Mouse (Mus musculus): ENCODE results near the gene Retreg1. TPM values are rescaled to one million over a fixed set of nuclear protein-coding genes. Genes with fewer than 3 reads are reported as not detected.
A peak's percentile ranks its signal among the peaks of the same experiment; 100 is the strongest.

Retreg1 gene
- total and polyA plus RNA-seq, 3 experiments = 17.5 to 28.7 (median 19.0) TPM

DNA sequence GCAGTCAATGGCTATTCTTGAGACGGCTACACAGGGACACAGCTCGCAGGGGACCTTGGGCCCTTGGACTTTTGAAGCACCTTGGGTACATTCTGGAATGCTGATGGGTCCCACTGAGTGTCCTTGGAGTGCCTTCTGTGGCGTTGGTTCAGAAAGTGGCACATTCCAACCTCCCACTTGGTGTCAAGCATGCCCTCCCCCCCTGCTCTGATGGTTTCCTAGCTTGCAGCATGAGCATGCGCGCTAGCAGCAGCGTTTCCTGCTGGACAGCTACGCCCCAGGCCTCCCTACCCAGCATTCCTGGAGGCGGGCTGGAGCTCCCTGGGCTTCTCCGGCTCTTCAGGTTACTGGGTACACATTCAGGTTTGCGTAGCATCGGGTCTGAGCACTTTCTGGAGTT lies 7.6 kb downstream of the Retreg1 start:
- Histone ChIP-seq H3K9ac (ENCODE audit: insufficient read depth, low read depth) (no peak overlapping the region), H3K27me3 (replicated peaks) (no peaks in the 10 kb centered on the region), H3K4me1 (ENCODE audit: control insufficient read depth in 1 of 2, insufficient read depth in 2 of 2) (0 out of 4 replicates have a peak, but pooled peaks cover 2 to 6% of the 10 kb centered on the region in 2 experiments), H3K79me2 (replicated peaks; ENCODE audit: control insufficient read depth, extremely low read depth, insufficient read depth, poor library complexity, severe bottlenecking) (no peaks in the 10 kb centered on the region), H3K4me3 (replicated peaks in 1 of 3; ENCODE audit: low read depth in 2 of 3, low read length in 2 of 3, poor library complexity in 1 of 3) (no peak overlapping the region), H3K4me2 (ENCODE audit: insufficient read depth, low read depth, poor library complexity, severe bottlenecking) (no peak overlapping the region), H3K27ac (ENCODE audit: insufficient read depth, low read depth) (no peak overlapping the region), H3K36me3 (replicated peaks in 1 of 2; ENCODE audit: control insufficient read depth in 1 of 2, insufficient read depth in 1 of 2, low read length in 1 of 2) (peaks cover 0 to 31% of the 10 kb centered on the region in 2 experiments), H3K9me3 (replicated peaks; ENCODE audit: low read length) (peaks cover 7% of the 10 kb centered on the region)
- TF ChIP-seq ZC3H11A (IDR thresholded peaks at IDR 0.05; ENCODE audit: low read depth, low read length) (no peak), CHD2 (IDR thresholded peaks at IDR 0.05; ENCODE audit: low read length) (no peak)
- no peak for DNase-seq (ENCODE audit: extremely low read depth)
- in situ Hi-C loops (cut with MboI; ENCODE audit: low pct_ligation_motif_present, low pct_unique_long_range_greater_than_20kb, low sequenced_read_pairs) (no loop called here), dilution Hi-C loops (cut with MboI; ENCODE audit: extremely low pct_ligation_motif_present, extremely low pct_unique_long_range_greater_than_20kb, low sequenced_read_pairs) (no loop called here)

DNA sequence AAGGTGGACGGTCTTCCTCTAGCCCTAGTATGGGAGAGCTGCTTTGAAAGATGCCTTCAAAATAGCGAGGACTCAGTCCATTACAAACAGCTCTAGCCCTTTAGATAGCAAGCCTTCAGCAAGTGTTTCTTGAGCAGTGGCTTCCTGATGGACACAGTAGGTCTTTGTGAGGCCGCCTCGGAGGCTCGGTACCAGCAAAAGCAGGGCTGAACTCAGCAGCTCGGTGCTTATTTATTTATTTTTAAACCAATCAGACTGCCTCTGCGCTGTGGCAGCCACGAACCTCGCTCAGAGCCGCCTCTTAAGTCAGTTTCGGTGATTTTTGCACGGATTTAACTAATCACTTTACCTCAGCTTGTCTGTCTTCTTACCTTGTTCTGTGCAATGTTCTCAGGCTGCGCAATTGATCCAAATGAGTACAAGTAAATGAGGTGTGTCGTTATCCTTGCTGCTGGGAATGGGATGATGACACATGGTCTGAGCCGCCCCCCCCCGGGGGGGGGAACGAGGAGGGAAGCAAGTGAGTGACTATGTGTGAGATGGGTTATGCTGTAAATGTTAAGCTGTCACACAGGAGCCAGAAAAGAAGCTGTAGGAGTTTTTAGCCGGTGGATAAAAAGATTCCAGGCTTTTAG lies 11.4 kb downstream of the Retreg1 start:
- Histone ChIP-seq H3K27me3 (replicated peaks) (no peaks in the 10 kb centered on the region), H3K36me3 (replicated peaks in 1 of 2; ENCODE audit: control insufficient read depth in 1 of 2, insufficient read depth in 1 of 2, low read length in 1 of 2) (peaks cover 0 to 23% of the 10 kb centered on the region in 2 experiments)

DNA sequence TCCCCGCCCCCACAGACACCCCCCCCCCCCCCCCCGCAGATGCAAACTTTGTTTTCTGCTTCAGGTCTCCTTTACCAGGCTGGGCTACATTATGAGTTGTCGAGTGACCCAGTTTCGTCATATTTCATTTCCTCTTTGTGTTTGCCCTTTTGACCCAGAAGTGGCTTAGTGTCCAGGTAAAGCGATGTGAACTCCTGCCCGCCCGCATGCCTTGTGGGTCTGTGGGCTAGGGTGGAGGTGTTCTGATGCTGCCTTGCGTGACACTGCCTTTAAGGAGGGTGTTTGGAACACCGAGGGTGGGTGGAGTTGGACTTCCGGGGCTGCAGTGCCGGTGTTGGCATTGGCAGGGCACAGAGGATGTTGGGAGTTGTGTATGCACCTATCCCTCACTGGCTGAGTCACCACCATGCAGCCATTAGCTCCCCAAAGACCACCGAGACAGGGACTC lies 15.7 kb downstream of the Retreg1 start:
- Histone ChIP-seq H3K9me3 (replicated peaks; ENCODE audit: low read length) (no peaks in the 10 kb centered on the region), H3K79me2 (replicated peaks; ENCODE audit: control insufficient read depth, extremely low read depth, insufficient read depth, poor library complexity, severe bottlenecking) (no peaks in the 10 kb centered on the region), H3K27ac (ENCODE audit: insufficient read depth, low read depth) (peak overlapping the region; percentile 77), H3K4me1 (ENCODE audit: control insufficient read depth in 1 of 2, insufficient read depth in 2 of 2) (peaks cover 17 to 50% of the 10 kb centered on the region in 2 experiments), H3K36me3 (replicated peaks in 1 of 2; ENCODE audit: control insufficient read depth in 1 of 2, insufficient read depth in 1 of 2, low read length in 1 of 2) (peaks cover 0 to 3% of the 10 kb centered on the region in 2 experiments), H3K4me2 (ENCODE audit: insufficient read depth, low read depth, poor library complexity, severe bottlenecking) (peak overlapping the region; percentile 78), H3K9ac (ENCODE audit: insufficient read depth, low read depth) (peak overlapping the region; percentile 31; the same call in 1 of the 2 replicates), H3K27me3 (replicated peaks) (no peaks in the 10 kb centered on the region), H3K4me3 (replicated peaks in 1 of 3; ENCODE audit: low read depth in 2 of 3, low read length in 2 of 3, poor library complexity in 1 of 3) (peak overlapping the region; percentile 8 to 57 (median 43))
- DNase-seq (ENCODE audit: extremely low read depth) = peak; percentile 68
- dilution Hi-C loops (cut with MboI; ENCODE audit: extremely low pct_ligation_motif_present, extremely low pct_unique_long_range_greater_than_20kb, low sequenced_read_pairs) (no loop called here), in situ Hi-C loops (cut with MboI; ENCODE audit: low pct_ligation_motif_present, low pct_unique_long_range_greater_than_20kb, low sequenced_read_pairs) (no loop called here)
- TF ChIP-seq CHD2 (IDR thresholded peaks at IDR 0.05; ENCODE audit: low read length) (peak; percentile 49; the same call in 1 of the 2 replicates), POLR2AphosphoS2 (IDR thresholded peaks at IDR 0.05; ENCODE audit: low read depth, low read length) (no peak), ETS1 (conservative IDR thresholded peaks at IDR 0.05; ENCODE audit: low read depth, low read length) (peak; percentile 46; the same call in 1 of the 2 replicates), PAX5 (IDR thresholded peaks at IDR 0.05; ENCODE audit: low read length) (no peak), ELF1 (IDR thresholded peaks at IDR 0.05; ENCODE audit: low read depth, low read length) (peak; percentile 75), MXI1 (IDR thresholded peaks at IDR 0.05; ENCODE audit: low read depth, low read length) (no peak), CTCF (conservative IDR thresholded peaks at IDR 0.05 in 1 of 2, IDR thresholded peaks at IDR 0.05 in 1 of 2; ENCODE audit: low read depth in 2 of 2, low read length in 2 of 2) (no peak), CHD1 (IDR thresholded peaks at IDR 0.05; ENCODE audit: low read depth, low read length) (no peak), JUN (IDR thresholded peaks at IDR 0.05; ENCODE audit: insufficient read depth, low read depth, low read length) (no peak), NELFE (IDR thresholded peaks at IDR 0.05; ENCODE audit: low read depth, low read length) (no peak; the same call in 1 of the 2 replicates), USF1 (IDR thresholded peaks at IDR 0.05; ENCODE audit: low read depth, low read length) (no peak), IRF4 (IDR thresholded peaks at IDR 0.05; ENCODE audit: low read depth, low read length) (peak; percentile 39; the same call in 1 of the 2 replicates), MEF2A (IDR thresholded peaks at IDR 0.05; ENCODE audit: borderline replicate concordance, low read depth, low read length) (no peak), ZMIZ1 (IDR thresholded peaks at IDR 0.05; ENCODE audit: low read depth, low read length) (no peak; the same call in 1 of the 2 replicates), MYC (IDR thresholded peaks at IDR 0.05; ENCODE audit: low read depth, low read length) (no peak), JUND (conservative IDR thresholded peaks at IDR 0.05; ENCODE audit: low read depth, low read length) (no peak), MAX (IDR thresholded peaks at IDR 0.05; ENCODE audit: low read length) (no peak), POLR2A (IDR thresholded peaks at IDR 0.05; ENCODE audit: low read depth, low read length) (peak; percentile 38; the same call in 1 of the 2 replicates)

More for the DNA sequence above, 11.4 kb downstream of the Retreg1 start:
- TF ChIP-seq CHD1 (IDR thresholded peaks at IDR 0.05; ENCODE audit: low read depth, low read length) = no peak
- no peak for TF ChIP-seq IRF4 (IDR thresholded peaks at IDR 0.05; ENCODE audit: low read depth, low read length)
- no peak for TF ChIP-seq SIN3A (IDR thresholded peaks at IDR 0.05; ENCODE audit: low read length)
- no peak for TF ChIP-seq E2F4 (IDR thresholded peaks at IDR 0.05; ENCODE audit: insufficient replicate concordance, low read depth, low read length)
- no peak for TF ChIP-seq JUND (conservative IDR thresholded peaks at IDR 0.05; ENCODE audit: low read depth, low read length)
- TF ChIP-seq ZKSCAN1 (IDR thresholded peaks at IDR 0.05; ENCODE audit: borderline replicate concordance, low read depth, low read length) = no peak
- TF ChIP-seq CTCF (conservative IDR thresholded peaks at IDR 0.05 in 1 of 2, IDR thresholded peaks at IDR 0.05 in 1 of 2; ENCODE audit: low read depth in 2 of 2, low read length in 2 of 2) = no peak
- TF ChIP-seq MYC (IDR thresholded peaks at IDR 0.05; ENCODE audit: low read depth, low read length) = no peak
- no peak for TF ChIP-seq MXI1 (IDR thresholded peaks at IDR 0.05; ENCODE audit: low read depth, low read length)
- no peak for TF ChIP-seq HCFC1 (IDR thresholded peaks at IDR 0.05; ENCODE audit: low read depth, low read length)
- no peak for TF ChIP-seq UBTF (IDR thresholded peaks at IDR 0.05; ENCODE audit: low read depth, low read length)
- no peak for TF ChIP-seq ETS1 (conservative IDR thresholded peaks at IDR 0.05; ENCODE audit: low read depth, low read length)
- no peak for TF ChIP-seq MAX (IDR thresholded peaks at IDR 0.05; ENCODE audit: low read length)
- no peak for TF ChIP-seq USF1 (IDR thresholded peaks at IDR 0.05; ENCODE audit: low read depth, low read length)
- TF ChIP-seq POLR2A (IDR thresholded peaks at IDR 0.05; ENCODE audit: low read depth, low read length) = no peak
- TF ChIP-seq RCOR1 (conservative IDR thresholded peaks at IDR 0.05; ENCODE audit: low read depth, low read length) = no peak
- Histone ChIP-seq H3K9me3 (replicated peaks; ENCODE audit: low read length) (peaks cover 3% of the 10 kb centered on the region), H3K4me1 (ENCODE audit: control insufficient read depth in 1 of 2, insufficient read depth in 2 of 2) (peaks cover 9 to 24% of the 10 kb centered on the region in 2 experiments), H3K79me2 (replicated peaks; ENCODE audit: control insufficient read depth, extremely low read depth, insufficient read depth, poor library complexity, severe bottlenecking) (no peaks in the 10 kb centered on the region), H3K27ac (ENCODE audit: insufficient read depth, low read depth) (no peak overlapping the region), H3K4me3 (replicated peaks in 1 of 3; ENCODE audit: low read depth in 2 of 3, low read length in 2 of 3, poor library complexity in 1 of 3) (no peak overlapping the region), H3K4me2 (ENCODE audit: insufficient read depth, low read depth, poor library complexity, severe bottlenecking) (no peak overlapping the region), H3K9ac (ENCODE audit: insufficient read depth, low read depth) (no peak overlapping the region)
- in situ Hi-C loops (cut with MboI; ENCODE audit: low pct_ligation_motif_present, low pct_unique_long_range_greater_than_20kb, low sequenced_read_pairs) = no loop called here
- no peak for DNase-seq (ENCODE audit: extremely low read depth)
- dilution Hi-C loops (cut with MboI; ENCODE audit: extremely low pct_ligation_motif_present, extremely low pct_unique_long_range_greater_than_20kb, low sequenced_read_pairs) = no loop called here
